Mouse (Mus musculus): ENCODE data around the gene Pi4ka.

DNA sequence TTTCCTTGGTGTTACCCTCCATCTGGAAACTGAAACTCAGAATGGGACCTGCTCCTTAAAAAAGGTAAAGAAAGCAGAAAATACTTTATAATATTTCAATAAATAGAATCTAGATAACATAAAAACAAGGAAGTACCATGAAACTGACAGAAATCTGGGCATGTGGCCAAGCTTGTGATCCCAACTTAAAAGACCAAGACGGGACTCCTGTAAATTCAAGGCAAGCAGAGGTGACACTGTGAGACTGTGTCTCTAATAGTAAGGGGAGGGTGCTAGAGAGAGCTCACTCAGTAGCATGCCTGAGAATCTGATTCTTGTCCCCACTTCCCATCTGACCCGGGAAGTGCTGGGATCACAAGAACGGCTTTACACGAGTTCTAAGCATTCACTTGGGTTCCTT, 13.3 kb downstream of the Pi4ka start:
- TF ChIP-seq EP300 (optimal IDR thresholded peaks at IDR 0.05) (no peak), CTCF (IDR thresholded peaks at IDR 0.05; ENCODE audit: low read depth) (no peak)

Measured in stomach, postnatal 0 days (tissue).